Mouse (Mus musculus) CD4-positive naive resting alpha-beta T cell, adult 76 days (primary cell): Measurements from ENCODE around the gene Gm4201. TPM values are rescaled to one million over a fixed set of nuclear protein-coding genes. Genes with fewer than 3 reads are reported as not detected.

Experiments
- total RNA-seq: library from RNA; stranded (reverse); gene quantifications from one replicate; pipeline ENCODE4 v1.2.4, GENCODE M21; 2023

Gm4201 gene
- total RNA-seq, result not detected

GRCm38 (mm10) chr7:22565243-22565642, at the start of gene Gm4201:
Gene Gm4201, minus strand, starts transcription at chr7:22565343.

GRCm38 (mm10) chr7:22588027-22588426, 22.9 kb upstream of the Gm4201 start, which contains the start of gene Gm4565:
Gene Gm4565, minus strand, starts transcription at chr7:22588127.

GRCm38 (mm10) chr7:22534787-22535186, 30.4 kb downstream of the Gm4201 start, which contains the start of gene Gm8677:
Gene Gm8677, minus strand, starts transcription at chr7:22534887.

DNA sequence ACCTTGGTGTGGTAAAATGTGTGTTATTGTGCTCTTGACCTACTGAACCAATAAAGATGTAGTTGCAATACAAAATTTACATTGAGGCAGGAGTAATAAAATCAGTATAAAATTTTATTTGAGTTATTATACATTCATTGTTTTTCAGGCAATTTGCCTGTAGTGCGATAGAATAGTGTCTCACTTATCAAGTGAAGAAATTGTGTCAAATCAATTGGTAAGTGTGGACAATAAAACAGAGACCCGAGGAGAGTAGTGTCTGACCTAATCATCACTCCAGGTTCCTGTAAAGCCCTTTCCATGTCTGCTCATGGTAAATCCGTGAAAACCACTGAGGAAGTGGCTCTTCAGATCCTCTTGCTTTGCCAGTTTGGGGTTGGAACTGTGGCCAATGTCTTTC, 42.5 kb downstream of the Gm4201 start, which contains the start of gene Vmn1r152:
Vmn1r152 (plus strand) TSS at position 301 of the 400 bp plus-strand sequence.

Other genes starting within 250 kb of the Gm4201 start
- not detected for gene Gm4187, start 235.6 kb downstream of the Gm4201 start, total RNA-seq
- gene Gm8660, start 194.3 kb downstream of the Gm4201 start, total RNA-seq, result not detected
- gene Vmn1r148, start 151.8 kb downstream of the Gm4201 start, total RNA-seq, result not detected
- gene Vmn1r149, start 127.1 kb downstream of the Gm4201 start, total RNA-seq, result not detected
- not detected for gene Gm10665, start 101.3 kb downstream of the Gm4201 start, total RNA-seq
- gene Vmn1r151, start 65.7 kb downstream of the Gm4201 start, total RNA-seq, result not detected
- not detected for gene Vmn1r152, start 42.4 kb downstream of the Gm4201 start, total RNA-seq
- gene Gm8677, start 30.5 kb downstream of the Gm4201 start, total RNA-seq, result not detected
- gene Gm4565, start 22.8 kb upstream of the Gm4201 start, total RNA-seq, result not detected
- not detected for gene Vmn1r155, start 92.7 kb upstream of the Gm4201 start, total RNA-seq
- not detected for gene Gm8693, start 127.0 kb upstream of the Gm4201 start, total RNA-seq
- not detected for gene Gm4567, start 154.4 kb upstream of the Gm4201 start, total RNA-seq
- not detected for gene Vmn1r157, start 196.4 kb upstream of the Gm4201 start, total RNA-seq
- not detected for gene Vmn1r158, start 225.4 kb upstream of the Gm4201 start, total RNA-seq